ENCODE assay signal across 8 mouse cellular contexts in genomic region chr6:72710897-72711507, GRCm38 (mm10).
DNase-seq lines count a peak whose midpoint lies in the region; ATAC-seq lines count a peak whose summit lies in the region.

No protein-coding gene starts in this region.

- no peaks in the 10 kb centered on the region for H3K36me3 ChIP-seq in heart, embryonic 16.5 days (ENCODE audit: control insufficient read depth, insufficient read depth)
- no peaks in the 10 kb centered on the region for H3K36me3 ChIP-seq in embryonic facial prominence, embryonic 11.5 days (replicated peaks; ENCODE audit: control insufficient read depth, insufficient read depth, low read depth, low read length)
- no peaks in the 10 kb centered on the region for H3K36me3 ChIP-seq in hindbrain, embryonic 16.5 days (ENCODE audit: control insufficient read depth, insufficient read depth, low read length)
- no peaks in the 10 kb centered on the region for H3K36me3 ChIP-seq in midbrain, embryonic 14.5 days (ENCODE audit: control insufficient read depth, insufficient read depth, low read length)

- H3K27me3 ChIP-seq in heart, embryonic 16.5 days (ENCODE audit: control insufficient read depth, insufficient read depth, low read length) = no peaks in the 10 kb centered on the region
- no peaks in the 10 kb centered on the region for H3K27me3 ChIP-seq in embryonic facial prominence, embryonic 11.5 days (ENCODE audit: control insufficient read depth, insufficient read depth, low read length)
- H3K27me3 ChIP-seq in hindbrain, embryonic 16.5 days (replicated peaks; ENCODE audit: control insufficient read depth, insufficient read depth, low read length) = no peaks in the 10 kb centered on the region
- H3K27me3 ChIP-seq in midbrain, embryonic 14.5 days (ENCODE audit: control insufficient read depth, insufficient read depth, low read length) = no peaks in the 10 kb centered on the region

- 70% methylated on average over 10 of the region's 10 CpGs for WGBS in heart, embryonic 16.5 days
- 34% methylated on average over 10 of the region's 10 CpGs for WGBS in embryonic facial prominence, embryonic 11.5 days
- 38% methylated on average over 10 of the region's 10 CpGs for WGBS in hindbrain, embryonic 16.5 days
- WGBS in midbrain, embryonic 14.5 days = 51% methylated on average over 10 of the region's 10 CpGs

- H3K9ac ChIP-seq in heart, embryonic 16.5 days (ENCODE audit: low read length) = no peak overlapping the region; the same call in 1 of the 2 replicates
- no peak overlapping the region for H3K9ac ChIP-seq in embryonic facial prominence, embryonic 11.5 days (replicated peaks; ENCODE audit: low read length)
- no peak overlapping the region for H3K9ac ChIP-seq in hindbrain, embryonic 16.5 days (ENCODE audit: low read depth, low read length)
- H3K9ac ChIP-seq in midbrain, embryonic 14.5 days (replicated peaks; ENCODE audit: low read length) = no peak overlapping the region

- no peaks in the 10 kb centered on the region for H3K9me3 ChIP-seq in heart, embryonic 16.5 days (replicated peaks; ENCODE audit: control insufficient read depth, low read length)
- H3K9me3 ChIP-seq in embryonic facial prominence, embryonic 11.5 days (replicated peaks; ENCODE audit: control insufficient read depth, low read length) = no peaks in the 10 kb centered on the region
- H3K9me3 ChIP-seq in hindbrain, embryonic 16.5 days (ENCODE audit: control insufficient read depth, low read length) = no peaks in the 10 kb centered on the region
- H3K9me3 ChIP-seq in midbrain, embryonic 14.5 days (ENCODE audit: control insufficient read depth, low read length) = no peaks in the 10 kb centered on the region

- H3K4me3 ChIP-seq in heart, embryonic 16.5 days (ENCODE audit: low read length) = no peak overlapping the region
- H3K4me3 ChIP-seq in embryonic facial prominence, embryonic 11.5 days (ENCODE audit: low read depth, low read length) = no peak overlapping the region
- H3K4me3 ChIP-seq in hindbrain, embryonic 16.5 days (ENCODE audit: low read length) = no peak overlapping the region
- no peak overlapping the region for H3K4me3 ChIP-seq in midbrain, embryonic 14.5 days (replicated peaks; ENCODE audit: low read depth, low read length)

- no peak overlapping the region for H3K4me2 ChIP-seq in heart, embryonic 16.5 days (ENCODE audit: low read depth, low read length)
- H3K4me2 ChIP-seq in embryonic facial prominence, embryonic 11.5 days (ENCODE audit: low read depth, low read length) = no peak overlapping the region
- H3K4me2 ChIP-seq in hindbrain, embryonic 16.5 days (ENCODE audit: low read length) = no peak overlapping the region; the same call in 1 of the 2 replicates
- no peak overlapping the region for H3K4me2 ChIP-seq in midbrain, embryonic 14.5 days (ENCODE audit: low read length)

- peak overlapping the region; percentile 37 for H3K27ac ChIP-seq in heart, embryonic 16.5 days (ENCODE audit: low read length)
- H3K27ac ChIP-seq in embryonic facial prominence, embryonic 11.5 days (replicated peaks; ENCODE audit: low read depth, low read length) = peak overlapping the region; percentile 75
- H3K27ac ChIP-seq in hindbrain, embryonic 16.5 days (ENCODE audit: low read depth, low read length) = peak overlapping the region; percentile 78
- H3K27ac ChIP-seq in midbrain, embryonic 14.5 days (replicated peaks; ENCODE audit: low read depth, low read length) = peak overlapping the region; percentile 68

- no peak for DNase-seq in heart, adult 9 months (ENCODE audit: low spot score in 2 of 2)
- peak; percentile 60 for DNase-seq in embryonic facial prominence, embryonic 11.5 days (ENCODE audit: low spot score)
- DNase-seq in midbrain, embryonic 14.5 days = no peak
- DNase-seq in MN1 (ENCODE audit: low spot score) = no peak
- DNase-seq in urinary bladder, postnatal 14 days (ENCODE audit: low spot score) = no peak
- DNase-seq in cerebellum, adult 8-10 months = no peak

- ATAC-seq in heart, embryonic 16.5 days (replicated peaks; ENCODE audit: extremely low read depth, insufficient read depth, low FRiP score) = no peak
- peak; percentile 24; the same call in 1 of the 2 replicates for ATAC-seq in embryonic facial prominence, embryonic 11.5 days (replicated peaks; ENCODE audit: insufficient number of reproducible peaks, low FRiP score, low TSS enrichment, low read depth)
- ATAC-seq in hindbrain, embryonic 16.5 days = peak; percentile 65
- peak; percentile 72 for ATAC-seq in midbrain, embryonic 14.5 days (ENCODE audit: low FRiP score, low TSS enrichment)

- H3K4me1 ChIP-seq in heart, embryonic 16.5 days (ENCODE audit: control insufficient read depth, insufficient read depth, low read length) = peaks cover 32% of the 10 kb centered on the region
- peaks cover 11% of the 10 kb centered on the region; the same call in 1 of the 2 replicates for H3K4me1 ChIP-seq in embryonic facial prominence, embryonic 11.5 days (ENCODE audit: control insufficient read depth, insufficient read depth, low read length)
- peaks cover 21% of the 10 kb centered on the region for H3K4me1 ChIP-seq in hindbrain, embryonic 16.5 days (ENCODE audit: control insufficient read depth, insufficient read depth, low read depth, low read length)
- H3K4me1 ChIP-seq in midbrain, embryonic 14.5 days (ENCODE audit: control insufficient read depth, insufficient read depth, low read length) = peaks cover 22% of the 10 kb centered on the region
